Mouse (Mus musculus) retina, adult 2 months (tissue): ENCODE data around the gene Hectd1.
A peak's percentile ranks its signal among the peaks of the same experiment; 100 is the strongest.

Experiments used
- DNase-seq: peaks from one replicate; pipeline ENCODE4 v3.0.0-alpha.2; 2012; ENCODE audit warnings: low read depth, low spot score

Gene Hectd1

DNA sequence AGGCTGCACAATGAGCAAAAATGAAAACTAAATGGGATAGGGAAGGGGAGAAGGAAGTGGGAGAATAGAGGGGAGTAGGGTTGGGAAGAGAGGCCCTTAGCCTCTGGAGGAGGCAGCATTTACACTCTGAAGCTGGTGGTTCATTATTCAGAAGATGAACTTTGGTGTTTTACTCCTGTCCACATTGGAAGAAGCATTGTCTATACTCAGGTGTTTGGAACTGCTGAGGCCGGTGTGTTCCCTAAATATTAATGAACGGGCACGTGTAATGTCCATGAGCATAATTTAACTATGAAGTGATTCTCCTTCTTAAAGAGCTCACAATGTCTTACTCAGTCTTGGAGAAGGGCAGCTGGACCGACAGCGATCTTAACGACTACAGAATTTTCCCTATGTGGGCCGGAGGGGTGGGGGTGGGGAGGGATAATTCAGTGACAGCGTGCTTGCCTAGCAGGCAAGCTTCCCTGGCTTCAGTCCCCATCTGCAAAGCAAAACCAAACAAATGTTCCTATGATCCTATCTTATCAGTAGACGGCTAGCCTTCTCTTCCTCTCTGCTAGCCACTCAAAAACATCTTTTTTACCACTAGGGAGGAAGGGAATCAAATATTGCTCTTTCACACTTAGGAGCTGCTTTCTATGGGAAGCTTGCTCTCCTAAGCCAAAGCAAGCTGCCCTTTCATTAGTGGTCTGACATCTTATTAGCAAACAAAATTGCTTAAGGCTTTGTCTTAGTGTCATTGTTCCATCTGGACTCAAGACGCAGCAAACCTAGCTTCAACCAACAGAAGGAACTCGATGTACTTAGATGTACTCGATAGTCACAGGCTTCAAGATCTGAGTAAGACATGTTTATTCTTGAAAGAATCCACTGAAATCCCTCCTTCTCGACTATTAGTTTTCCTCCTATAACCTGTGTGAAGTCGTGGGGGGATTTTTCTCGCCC is 14.5 kb upstream of the Hectd1 start:
- no peak for DNase-seq

DNA sequence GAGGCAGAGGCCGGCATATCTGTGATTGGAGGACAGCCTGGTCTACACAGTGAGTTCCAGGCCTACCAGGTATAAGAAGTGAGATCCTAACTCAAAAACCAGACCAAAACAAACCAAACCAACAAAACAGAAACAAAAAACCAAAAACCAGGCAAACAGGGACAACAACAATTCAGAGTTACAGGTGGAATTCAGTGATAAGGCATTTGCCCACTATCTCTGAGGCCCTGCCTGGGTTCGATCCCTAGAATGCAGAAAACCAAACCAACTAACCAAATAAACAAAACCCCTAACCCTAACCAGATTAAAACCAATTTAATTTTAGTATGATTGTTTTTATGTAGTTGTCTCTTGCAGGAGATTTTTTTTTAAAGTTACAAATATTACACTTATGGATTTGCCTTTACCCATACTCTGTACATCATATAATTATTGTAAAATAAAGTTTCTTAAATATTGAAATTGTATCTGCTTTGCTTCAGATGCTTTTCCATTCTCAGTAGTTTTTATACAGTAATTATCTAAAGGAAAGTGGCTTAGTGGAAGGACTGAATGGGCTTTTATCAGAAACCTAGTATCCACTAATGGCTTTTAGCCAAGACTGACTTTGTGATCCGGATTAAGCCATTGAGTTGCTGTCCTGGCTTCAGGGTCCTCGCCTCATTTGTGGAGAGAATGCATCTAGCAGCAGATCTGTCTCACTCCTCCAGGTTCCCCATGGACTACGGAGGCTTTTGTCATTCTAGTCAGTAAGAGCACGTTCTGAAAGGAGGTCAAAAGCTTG is 12.9 kb upstream of the Hectd1 start:
- no peak for DNase-seq

DNA sequence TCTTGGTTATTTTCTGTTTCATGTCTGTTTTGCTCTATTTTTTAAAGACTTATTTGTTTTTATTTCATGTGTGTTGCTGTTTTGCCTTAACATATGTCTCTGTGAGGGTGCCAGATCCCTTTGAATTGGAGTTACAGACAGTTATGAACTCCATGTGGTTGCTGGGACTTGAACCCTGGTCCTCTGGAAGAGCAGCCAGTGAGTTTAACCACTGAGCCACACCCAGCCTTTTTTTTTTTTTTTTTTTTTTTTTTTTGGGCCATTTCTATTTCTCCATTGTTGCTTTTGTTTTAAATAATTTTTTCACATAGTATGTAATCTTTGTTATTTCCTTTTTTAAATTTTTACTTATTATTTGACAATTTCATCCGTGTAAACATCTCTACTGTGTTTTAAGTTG is 10.5 kb upstream of the Hectd1 start:
- no peak for DNase-seq

GRCm38 (mm10) chr12:51835219-51835618 is 5.9 kb upstream of the Hectd1 start:
- DNase-seq: no peak

DNA sequence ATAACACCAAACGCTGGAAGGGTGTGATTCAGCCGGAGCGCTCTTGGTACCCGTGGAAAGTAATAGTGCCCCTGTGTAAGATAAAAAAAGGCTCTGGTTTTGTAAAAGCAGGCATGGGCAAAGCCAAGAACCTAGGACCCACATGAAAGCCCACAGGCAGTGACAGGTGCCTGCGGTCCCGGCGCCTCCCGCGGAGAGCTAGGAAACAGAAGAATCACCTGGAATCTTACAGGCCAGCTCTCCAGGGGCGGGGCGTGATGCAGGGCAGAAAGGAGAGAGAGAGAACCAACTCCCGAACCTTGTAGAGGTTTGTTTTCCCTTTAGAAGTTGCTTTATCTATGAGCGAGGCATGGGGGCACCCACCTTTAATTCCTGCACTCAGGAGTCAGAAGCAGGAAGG is 2.6 kb upstream of the Hectd1 start:
- no peak for DNase-seq

DNA sequence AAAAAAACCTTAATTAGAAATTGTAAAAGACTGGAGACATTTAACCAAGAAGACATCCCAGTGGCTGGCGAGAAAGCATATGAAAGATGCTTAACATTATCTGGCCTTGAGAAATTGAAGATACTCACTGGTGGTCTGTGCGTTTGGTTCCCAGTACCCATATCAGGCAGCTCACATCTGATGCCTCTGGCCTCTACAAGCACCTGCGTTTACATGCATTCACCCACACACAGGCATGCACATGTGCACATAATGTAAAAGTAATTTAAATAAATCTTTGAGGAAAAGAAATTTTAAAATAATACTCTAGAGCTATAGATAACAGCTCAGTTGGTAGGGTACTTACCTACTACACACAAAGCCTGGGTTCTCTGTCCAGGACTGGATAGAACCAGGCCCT is 2.0 kb upstream of the Hectd1 start:
- DNase-seq: no peak

GRCm38 (mm10) chr12:51830671-51831070 is 1.3 kb upstream of the Hectd1 start:
- DNase-seq: no peak

DNA sequence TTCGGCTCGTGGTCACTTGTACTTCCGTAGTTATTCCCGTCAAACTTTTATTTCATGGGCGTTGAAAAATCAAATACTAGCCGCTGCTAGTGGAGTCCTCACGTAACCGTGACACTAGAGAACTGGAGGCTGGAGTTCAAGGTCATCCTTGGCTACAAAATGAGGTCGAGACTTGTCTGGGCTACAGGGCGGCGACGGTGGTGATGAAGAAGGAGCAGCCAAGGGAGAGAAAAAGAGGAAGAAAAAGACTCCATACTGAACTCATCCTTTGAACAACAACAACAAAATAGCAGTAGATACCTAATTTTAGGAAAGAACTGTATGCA is 704 bp upstream of the Hectd1 start:
- DNase-seq: no peak

- DNase-seq: no peak
These were observed 533 bp downstream of the Hectd1 start for GRCm38 (mm10) chr12:51828716-51829289.

GRCm38 (mm10) chr12:51827958-51828650 is 1.2 kb downstream of the Hectd1 start:
- no peak for DNase-seq

GRCm38 (mm10) chr12:51825338-51825737 is 4.0 kb downstream of the Hectd1 start:
- DNase-seq: no peak

DNA sequence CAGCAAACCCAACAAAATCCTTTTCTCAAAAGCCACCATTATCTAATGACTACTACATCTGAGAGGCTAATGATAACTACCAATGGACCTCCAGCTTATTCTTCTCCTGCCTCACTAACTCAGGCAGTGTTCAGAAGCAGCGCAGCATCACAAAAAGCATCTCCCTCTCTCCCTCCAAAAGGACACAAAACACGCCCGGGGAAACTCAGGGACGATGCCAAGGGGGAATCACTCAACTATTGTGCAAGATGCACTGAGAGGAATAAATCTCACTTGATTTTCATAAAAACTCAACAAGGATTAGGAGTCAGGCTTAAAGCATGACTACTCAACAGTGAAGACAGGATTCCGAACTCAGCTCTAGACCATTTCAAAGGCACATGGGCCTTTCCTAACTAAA is 6.0 kb downstream of the Hectd1 start:
- DNase-seq: no peak

- DNase-seq: no peak
These were observed 6.5 kb downstream of the Hectd1 start for GRCm38 (mm10) chr12:51822861-51823260.

DNA sequence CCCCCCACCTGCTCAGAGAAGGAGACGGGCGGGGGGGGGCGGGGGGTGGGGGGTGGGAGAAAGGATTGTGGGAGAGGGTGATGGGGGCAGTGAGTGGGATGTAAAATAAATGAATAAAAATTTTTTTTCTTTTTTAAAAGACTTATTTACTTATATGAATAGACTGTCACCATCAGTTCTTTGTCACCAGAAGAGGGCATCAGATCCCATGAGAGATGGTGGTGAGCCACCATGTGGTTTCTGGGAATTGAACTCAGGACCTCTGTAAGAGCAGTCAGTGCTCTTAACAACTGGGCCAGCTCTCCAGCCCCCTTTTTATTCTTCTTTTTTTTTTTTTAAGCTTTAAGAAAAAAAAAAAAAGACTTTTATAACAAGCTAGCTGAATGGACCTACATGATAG is 7.1 kb downstream of the Hectd1 start:
- no peak for DNase-seq

- no peak for DNase-seq
These were observed 8.1 kb downstream of the Hectd1 start for GRCm38 (mm10) chr12:51821256-51821655.

DNA sequence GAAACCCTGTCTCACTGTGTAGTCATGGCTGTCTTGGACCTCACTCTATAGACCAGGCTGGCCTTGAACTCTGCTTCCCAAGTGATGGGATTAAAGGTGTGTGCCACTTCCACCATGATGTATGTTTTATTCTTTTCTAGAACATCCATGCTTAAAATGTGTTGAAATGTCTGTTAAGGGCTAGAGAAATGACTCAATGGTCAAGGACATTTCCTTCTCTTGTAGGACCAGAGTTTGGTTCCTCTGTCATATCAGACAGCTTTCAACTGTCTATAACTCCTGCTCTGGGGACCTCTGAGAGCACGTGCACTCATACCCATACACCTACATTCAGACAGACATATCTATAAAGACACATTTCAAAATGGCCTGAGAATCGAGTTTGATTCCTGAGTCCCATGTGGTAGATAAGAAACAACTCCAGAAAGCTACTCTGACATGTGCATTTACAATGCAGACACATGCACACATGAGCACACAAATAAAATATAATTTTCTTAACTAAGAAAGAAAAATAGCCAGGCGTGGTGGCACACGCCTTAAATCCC is 9.3 kb downstream of the Hectd1 start:
- no peak for DNase-seq

- DNase-seq: no peak
These were observed 11.3 kb downstream of the Hectd1 start for GRCm38 (mm10) chr12:51817815-51818613.

DNA sequence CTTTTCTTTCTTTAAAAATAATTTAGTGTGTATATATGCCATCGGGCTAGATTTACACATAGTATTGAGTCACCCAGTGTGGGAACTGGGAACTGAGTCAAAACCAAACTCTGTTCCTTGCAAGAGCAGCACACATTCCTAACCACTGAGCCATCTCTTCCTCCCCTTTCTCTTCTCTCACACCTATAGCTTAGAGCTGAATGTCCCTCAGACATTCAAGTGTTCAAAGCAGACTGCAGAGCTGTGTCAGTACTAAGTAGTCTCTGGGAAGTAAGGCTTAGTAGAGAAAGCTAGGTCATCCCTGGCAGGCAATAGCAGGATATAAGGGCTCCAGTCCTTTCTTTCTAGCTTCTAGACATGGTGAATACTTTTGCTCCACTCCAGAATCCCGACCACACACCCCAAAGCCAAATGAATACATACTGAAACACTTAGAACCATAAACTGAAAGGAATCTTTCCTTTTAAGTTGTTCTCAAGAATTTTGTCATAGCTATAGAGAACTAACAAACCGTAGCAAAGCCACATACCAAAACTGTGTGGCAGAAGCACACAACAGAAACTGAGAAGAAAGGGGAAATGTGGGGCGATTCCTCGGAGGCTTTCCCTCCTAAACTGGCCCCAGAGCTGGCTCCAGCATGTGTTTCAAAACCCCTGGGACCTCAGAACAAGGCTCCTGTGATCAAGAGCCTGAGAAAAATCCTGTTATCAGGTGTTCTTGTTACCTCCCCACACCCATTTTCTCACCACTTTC is 17.8 kb downstream of the Hectd1 start:
- DNase-seq: no peak

GRCm38 (mm10) chr12:51810564-51810963 is 18.8 kb downstream of the Hectd1 start:
- no peak for DNase-seq

- peak; percentile 4 for DNase-seq
These were observed 44.5 kb downstream of the Hectd1 start for GRCm38 (mm10) chr12:51784842-51785241.
